Mouse (Mus musculus) liver, embryonic 13.5 days (tissue): ENCODE data around the gene Sectm1b. TPM values are rescaled to one million over a fixed set of nuclear protein-coding genes. Genes with fewer than 3 reads are reported as not detected.
"Not testable (repeated sequence)": the region's sequence is repeated elsewhere in the genome, so short reads cannot be mapped to it uniquely, and the experiment has no call there.

Experiments
- ATAC-seq: fragments of 200-750 bp; cut with Nextera tagmentation; 2 replicates; pipeline ENCODE4 v1.8.0; 2017; ENCODE audit warnings: low read depth, mild to moderate bottlenecking, moderate number of reproducible peaks, moderate library complexity
- DNase-seq: peaks from one replicate; pipeline ENCODE4 v3.0.0; 2022
- H3K27ac ChIP-seq: fragments of 300-500 bp; sonication (generic); 2 replicates; pipeline ENCODE4 v1.5.1; 2015; ENCODE audit warnings: moderate library complexity, mild to moderate bottlenecking, inconsistent platforms
- H3K27me3 ChIP-seq: fragments of 300-500 bp; sonication (generic); 2 replicates; pipeline ENCODE4 v1.6.1; 2015; ENCODE audit warnings: mild to moderate bottlenecking, inconsistent platforms
- H3K36me3 ChIP-seq: fragments of 300-500 bp; sonication (generic); 2 replicates; pipeline ENCODE4 v1.6.1; 2015; ENCODE audit warnings: mild to moderate bottlenecking, inconsistent platforms
- H3K4me1 ChIP-seq: fragments of 300-500 bp; sonication (generic); replicated peaks from 2 replicates; pipeline ENCODE4 v1.6.1; 2015; ENCODE audit warnings: inconsistent platforms
- H3K4me2 ChIP-seq: fragments of 300-500 bp; sonication (generic); 2 replicates; pipeline ENCODE4 v1.6.1; 2015; ENCODE audit warnings: inconsistent platforms, mild to moderate bottlenecking, moderate library complexity
- H3K4me3 ChIP-seq: fragments of 300-500 bp; sonication (generic); replicated peaks from 2 replicates; pipeline ENCODE4 v1.5.1; 2015; ENCODE audit warnings: mild to moderate bottlenecking, inconsistent platforms
- H3K9ac ChIP-seq: fragments of 300-500 bp; sonication (generic); 2 replicates; pipeline ENCODE4 v1.6.1; 2015; ENCODE audit warnings: mild to moderate bottlenecking, inconsistent platforms
- H3K9me3 ChIP-seq: fragments of 300-500 bp; sonication (generic); replicated peaks from 2 replicates; pipeline ENCODE4 v1.6.1; 2016; ENCODE audit warnings: inconsistent platforms
- WGBS: fragments of 180-500 bp; shearing (Covaris S2); methylation state at CpG from one replicate; pipeline ENCODE4 v1.1.7; 2015; ENCODE audit not compliant: insufficient replicate concordance; 5-methylcytosine and 5-hydroxymethylcytosine counted together
- polyA plus RNA-seq: library from polyadenylated mRNA; unstranded; fragments of >200 nt; fragmentation: Nextera tagmentation; extraction: Ambion mirVana; gene quantifications from 2 replicates; pipeline ENCODE4 v1.2.1, GENCODE M21; 2015

The Sectm1b gene
- polyA plus RNA-seq, 1 experiment from 2014 or later = 0.33 TPM

GRCm38 (mm10) chr11:121047826-121048399 lies 15.5 kb downstream of the Sectm1b start:
- Histone ChIP-seq H3K27ac (no peak overlapping the region), H3K9ac (no peak overlapping the region), H3K9me3 (no peaks in the 10 kb centered on the region), H3K4me1 (no peaks in the 10 kb centered on the region), H3K27me3 (no peaks in the 10 kb centered on the region), H3K4me2 (no peak overlapping the region), H3K36me3 (no peaks in the 10 kb centered on the region), H3K4me3 (no peak overlapping the region)
- WGBS = 35% methylated on average over 2 of the region's 2 CpGs
- ATAC-seq (no peak), DNase-seq (no peak)

GRCm38 (mm10) chr11:121045286-121045685 lies 18.1 kb downstream of the Sectm1b start:
- Histone ChIP-seq H3K9ac (no peak overlapping the region), H3K4me1 (no peaks in the 10 kb centered on the region), H3K9me3 (no peaks in the 10 kb centered on the region), H3K4me2 (no peak overlapping the region), H3K27ac (no peak overlapping the region), H3K4me3 (no peak overlapping the region), H3K36me3 (no peaks in the 10 kb centered on the region), H3K27me3 (no peaks in the 10 kb centered on the region)
- no peak for DNase-seq
- 58% methylated on average over 1 of the region's 1 CpGs for WGBS
- ATAC-seq = no peak

GRCm38 (mm10) chr11:121043025-121043424 lies 20.3 kb downstream of the Sectm1b start:
- H3K9me3 ChIP-seq, H3K4me3 ChIP-seq, H3K4me1 ChIP-seq, H3K27me3 ChIP-seq, H3K27ac ChIP-seq, H3K36me3 ChIP-seq, H3K4me2 ChIP-seq, H3K9ac ChIP-seq, ATAC-seq, DNase-seq: not testable (repeated sequence)
- WGBS = 40% methylated on average over 1 of the region's 1 CpGs

- ATAC-seq = no peak
- no peak overlapping the region for H3K4me2 ChIP-seq
- H3K4me3 ChIP-seq = no peak overlapping the region
- no peak overlapping the region for H3K9ac ChIP-seq
- no peaks in the 10 kb centered on the region for H3K9me3 ChIP-seq
- H3K27ac ChIP-seq = no peak overlapping the region
- H3K27me3 ChIP-seq = peaks cover 4% of the 10 kb centered on the region; the same call in 1 of the 2 replicates
- no peaks in the 10 kb centered on the region for H3K36me3 ChIP-seq
- no peak for DNase-seq
- WGBS = 63% methylated on average over 4 of the region's 4 CpGs
- no peaks in the 10 kb centered on the region for H3K4me1 ChIP-seq
Observed at GRCm38 (mm10) chr11:121042480-121042879, 20.9 kb downstream of the Sectm1b start.

- no peak overlapping the region for H3K4me2 ChIP-seq
- no peaks in the 10 kb centered on the region for H3K36me3 ChIP-seq
- 59% methylated on average over 4 of the region's 4 CpGs for WGBS
- H3K4me1 ChIP-seq = no peaks in the 10 kb centered on the region
- H3K27me3 ChIP-seq = peaks cover 9% of the 10 kb centered on the region; the same call in 1 of the 2 replicates
- DNase-seq (no peak), ATAC-seq (no peak)
- H3K27ac ChIP-seq = no peak overlapping the region
- H3K4me3 ChIP-seq = no peak overlapping the region
- H3K9me3 ChIP-seq = no peaks in the 10 kb centered on the region
- no peak overlapping the region for H3K9ac ChIP-seq
Observed at GRCm38 (mm10) chr11:121041636-121042035, 21.7 kb downstream of the Sectm1b start.

- H3K9me3 ChIP-seq = no peaks in the 10 kb centered on the region
- no peak overlapping the region for H3K4me3 ChIP-seq
- DNase-seq = peak; percentile 51
- no peak overlapping the region for H3K9ac ChIP-seq
- 4% methylated on average over 4 of the region's 4 CpGs for WGBS
- H3K4me1 ChIP-seq = no peaks in the 10 kb centered on the region
- no peak overlapping the region for H3K27ac ChIP-seq
- peak; percentile 43; the same call in 1 of the 2 replicates for ATAC-seq
- no peaks in the 10 kb centered on the region for H3K36me3 ChIP-seq
- peaks cover 9% of the 10 kb centered on the region; the same call in 1 of the 2 replicates for H3K27me3 ChIP-seq
- H3K4me2 ChIP-seq = no peak overlapping the region
Observed at GRCm38 (mm10) chr11:121041212-121041611, 22.2 kb downstream of the Sectm1b start.

- peaks cover 9% of the 10 kb centered on the region; the same call in 1 of the 2 replicates for H3K27me3 ChIP-seq
- ATAC-seq (no peak), DNase-seq (no peak)
- H3K9me3 ChIP-seq = no peaks in the 10 kb centered on the region
- WGBS = 38% methylated on average over 5 of the region's 5 CpGs
- H3K27ac ChIP-seq = no peak within 1 kb of the TSS
- H3K4me3 ChIP-seq = no peak within 1 kb of the TSS
- H3K9ac ChIP-seq = no peak within 1 kb of the TSS
- no peaks in the 10 kb centered on the region for H3K36me3 ChIP-seq
- H3K4me2 ChIP-seq = no peak within 1 kb of the TSS
- no peaks in the 10 kb centered on the region for H3K4me1 ChIP-seq
Observed at GRCm38 (mm10) chr11:121039302-121039701, 24.1 kb downstream of the Sectm1b start, which contains the start of gene Cd7. Gene Cd7 (minus strand): TSS chr11:121039418.

GRCm38 (mm10) chr11:121038366-121039240 lies 24.8 kb downstream of the Sectm1b start:
- Histone ChIP-seq H3K9me3 (no peaks in the 10 kb centered on the region), H3K4me2 (no peak overlapping the region), H3K27ac (no peak overlapping the region), H3K27me3 (peaks cover 9% of the 10 kb centered on the region; the same call in 1 of the 2 replicates), H3K4me3 (no peak overlapping the region), H3K4me1 (no peaks in the 10 kb centered on the region), H3K36me3 (no peaks in the 10 kb centered on the region), H3K9ac (no peak overlapping the region)
- WGBS = 65% methylated on average over 11 of the region's 11 CpGs
- no peak for ATAC-seq
- DNase-seq = no peak

GRCm38 (mm10) chr11:121033118-121033517 lies 30.3 kb downstream of the Sectm1b start:
- peaks cover 10% of the 10 kb centered on the region; the same call in 1 of the 2 replicates for H3K27me3 ChIP-seq
- H3K9ac ChIP-seq = no peak overlapping the region
- DNase-seq (no peak), ATAC-seq (no peak)
- no peaks in the 10 kb centered on the region for H3K4me1 ChIP-seq
- H3K4me3 ChIP-seq = no peak overlapping the region
- H3K4me2 ChIP-seq = no peak overlapping the region
- no peaks in the 10 kb centered on the region for H3K36me3 ChIP-seq
- 32% methylated on average over 5 of the region's 5 CpGs for WGBS
- H3K9me3 ChIP-seq = no peaks in the 10 kb centered on the region
- H3K27ac ChIP-seq = no peak overlapping the region

GRCm38 (mm10) chr11:121027259-121027658 lies 36.1 kb downstream of the Sectm1b start:
- DNase-seq = no peak
- peak; percentile 45 for ATAC-seq
- no peak overlapping the region for H3K4me3 ChIP-seq
- WGBS = 19% methylated on average over 7 of the region's 7 CpGs
- peaks cover 5% of the 10 kb centered on the region; the same call in 1 of the 2 replicates for H3K27me3 ChIP-seq
- H3K9me3 ChIP-seq = no peaks in the 10 kb centered on the region
- peaks cover 10% of the 10 kb centered on the region for H3K4me1 ChIP-seq
- H3K4me2 ChIP-seq = no peak overlapping the region
- no peak overlapping the region for H3K9ac ChIP-seq
- no peak overlapping the region for H3K27ac ChIP-seq
- no peaks in the 10 kb centered on the region for H3K36me3 ChIP-seq

- Histone ChIP-seq H3K27me3 (no peaks in the 10 kb centered on the region), H3K4me3 (no peak overlapping the region), H3K9ac (no peak overlapping the region), H3K4me2 (no peak overlapping the region), H3K4me1 (peaks cover 10% of the 10 kb centered on the region), H3K9me3 (no peaks in the 10 kb centered on the region), H3K36me3 (no peaks in the 10 kb centered on the region), H3K27ac (no peak overlapping the region)
- no peak for ATAC-seq
- 13% methylated on average over 6 of the region's 6 CpGs for WGBS
- DNase-seq = no peak
Observed at GRCm38 (mm10) chr11:121024163-121024562, 39.2 kb downstream of the Sectm1b start.
